Mouse (Mus musculus) adrenal gland (tissue): ENCODE data around the gene Nrxn3.

ENCODE experiments used
- intact Hi-C: fragments of 180-260 bp; cut with DNase I; formaldehyde crosslinking; loops from one replicate; pipeline ENCODE4 v1.15.1; 2025

The Nrxn3 gene

DNA sequence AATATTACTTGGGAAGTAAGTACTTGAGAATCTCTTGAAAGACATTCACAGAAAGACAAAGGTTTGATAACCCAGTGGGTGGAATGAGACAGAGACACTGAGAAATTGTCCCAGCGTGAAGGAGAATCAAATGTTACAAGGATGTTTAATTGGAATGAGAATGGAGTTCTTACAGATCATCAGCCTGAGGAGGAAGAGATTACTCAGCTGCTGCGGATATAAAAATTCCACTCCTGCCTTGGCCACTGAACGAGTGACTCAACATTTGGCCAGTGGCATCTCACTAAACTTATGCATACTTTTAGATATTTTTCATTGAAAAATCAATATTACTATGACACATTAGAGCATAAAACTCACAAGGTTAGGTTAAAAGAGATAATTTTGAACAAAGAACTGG, 1166.0 kb downstream of the Nrxn3 start:
- intact Hi-C loops, result no loop called here

DNA sequence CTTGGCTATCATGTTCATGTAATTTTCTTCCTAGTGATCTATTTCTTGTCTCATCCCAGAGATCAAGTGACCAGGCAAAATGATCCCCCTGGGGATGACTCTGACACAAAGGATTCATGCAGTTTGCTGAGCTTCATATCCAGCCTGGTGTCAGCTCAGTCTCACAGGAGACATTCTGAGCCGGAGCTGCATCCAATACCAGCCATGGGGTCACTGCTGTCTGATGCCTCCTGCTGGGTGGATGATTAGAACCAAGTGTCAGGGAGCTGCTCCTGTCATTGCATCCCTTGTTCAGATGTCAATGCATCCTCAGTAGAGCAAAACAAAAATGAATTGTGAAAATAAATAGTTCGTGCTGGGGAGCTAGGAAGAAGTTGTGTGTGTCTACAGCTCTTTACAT, 1174.2 kb downstream of the Nrxn3 start:
- intact Hi-C loops, result no loop called here

- intact Hi-C loops, result no loop called here
Measured at GRCm38 (mm10) chr12:89909578-89909977, 1186.9 kb downstream of the Nrxn3 start.

- intact Hi-C loops, result no loop called here
Measured at GRCm38 (mm10) chr12:89918138-89918829, 1195.6 kb downstream of the Nrxn3 start.

DNA sequence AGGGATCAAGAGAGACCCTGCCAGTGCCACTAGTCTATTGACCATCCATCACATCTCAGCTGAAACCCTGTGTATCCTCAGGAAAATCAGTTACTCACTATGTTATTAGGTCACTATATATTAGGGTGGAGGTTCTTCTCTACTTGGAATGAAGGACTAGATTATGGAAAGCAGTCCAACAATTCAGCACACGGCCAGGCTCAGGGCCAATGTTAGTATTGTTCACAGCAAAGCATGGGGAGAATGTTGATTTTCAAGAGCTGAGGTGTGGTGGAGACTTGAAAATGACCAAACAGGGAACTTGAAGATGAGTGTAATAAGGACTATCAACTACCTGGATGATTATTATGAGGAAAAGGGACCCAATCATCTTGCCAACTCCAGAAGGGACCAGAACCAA, 1209.7 kb downstream of the Nrxn3 start:
- intact Hi-C loops, result no loop called here

DNA sequence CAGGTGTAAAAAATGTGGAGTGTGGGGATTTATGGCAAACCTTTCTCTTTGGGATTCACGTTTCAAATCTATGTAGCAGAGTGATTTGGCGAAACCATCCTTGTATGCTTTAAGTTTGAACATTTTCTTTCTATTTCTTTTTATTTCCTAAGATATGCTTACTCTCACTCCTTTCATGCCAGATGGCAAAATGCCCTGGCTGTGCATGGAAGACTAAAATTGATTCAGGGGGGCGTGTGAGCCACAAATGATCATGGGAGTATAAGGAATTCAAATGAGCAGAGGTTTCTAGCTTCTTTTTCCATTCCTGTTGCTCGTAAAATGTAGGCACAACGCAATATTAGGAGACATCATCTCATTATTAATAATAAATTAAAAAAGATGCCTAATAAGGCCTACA, 1211.0 kb downstream of the Nrxn3 start:
- intact Hi-C loops, result no loop called here

DNA sequence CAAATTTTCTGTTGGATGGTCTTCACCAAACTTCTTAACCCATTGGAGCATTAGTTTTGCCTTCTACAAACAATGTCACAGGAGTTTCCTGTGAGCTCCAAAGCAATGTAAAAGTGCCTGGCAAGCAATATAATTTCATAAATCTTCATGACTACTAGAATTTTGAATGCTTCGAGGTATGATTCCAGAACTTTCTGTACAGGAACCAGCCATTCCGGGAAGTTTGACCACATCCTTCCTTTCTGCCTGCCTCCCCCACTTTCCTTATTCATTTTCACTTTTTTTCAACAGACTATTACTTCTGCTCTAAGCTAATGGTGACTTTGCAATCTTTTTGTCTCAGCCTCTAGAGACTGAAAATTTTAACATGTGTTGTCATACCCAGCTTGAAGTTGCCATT, 1218.1 kb downstream of the Nrxn3 start:
- intact Hi-C loops, result no loop called here

DNA sequence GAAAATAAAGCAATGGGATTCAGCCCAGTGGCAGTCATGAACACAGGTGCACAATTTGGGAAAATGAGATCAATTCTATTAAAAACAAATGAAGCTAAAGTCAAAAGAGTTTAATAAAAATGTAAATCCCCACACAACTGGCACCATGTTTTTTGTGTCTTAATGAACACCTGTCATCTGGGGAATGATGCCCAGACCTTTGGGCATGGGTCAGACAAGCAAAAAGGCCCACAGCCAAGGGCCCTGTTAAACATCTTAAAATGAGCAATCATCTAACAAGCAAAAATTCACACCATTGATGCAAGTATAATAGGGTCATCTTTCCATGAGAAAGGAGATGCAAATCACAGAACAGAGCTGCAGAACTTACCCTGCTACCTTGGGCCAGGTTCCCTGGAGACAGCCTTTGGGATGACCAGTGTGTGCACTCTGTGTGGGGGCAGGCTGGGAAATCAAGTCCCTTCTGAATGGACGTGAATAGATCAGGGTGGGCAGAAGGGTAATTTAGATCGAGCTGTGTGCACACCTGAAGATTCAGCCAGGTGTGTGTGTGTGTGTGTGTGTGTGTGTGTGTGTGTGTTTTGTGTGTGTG, 1223.3 kb downstream of the Nrxn3 start:
- intact Hi-C loops, result no loop called here

- intact Hi-C loops, result no loop called here
Measured at GRCm38 (mm10) chr12:89946522-89946921, 1223.8 kb downstream of the Nrxn3 start.

DNA sequence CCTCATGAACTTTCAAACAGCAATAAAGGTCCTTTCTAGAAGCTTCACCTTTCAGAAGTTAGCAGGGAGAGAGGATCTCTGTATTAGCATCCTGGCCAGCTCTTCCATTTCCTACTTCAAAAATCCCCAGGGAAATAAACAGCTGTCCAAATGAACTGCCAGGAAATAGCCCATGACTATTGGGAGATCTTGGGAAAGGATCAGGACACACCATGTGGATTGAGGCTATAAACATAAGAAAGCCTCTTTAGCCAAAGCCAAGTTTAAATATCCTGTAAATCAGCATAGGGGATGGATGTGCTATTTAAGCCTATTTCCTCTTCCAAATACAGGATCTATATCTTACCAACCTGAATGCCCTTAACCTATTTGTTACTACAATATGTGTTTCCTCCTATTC, 1230.6 kb downstream of the Nrxn3 start:
- intact Hi-C loops, result no loop called here

DNA sequence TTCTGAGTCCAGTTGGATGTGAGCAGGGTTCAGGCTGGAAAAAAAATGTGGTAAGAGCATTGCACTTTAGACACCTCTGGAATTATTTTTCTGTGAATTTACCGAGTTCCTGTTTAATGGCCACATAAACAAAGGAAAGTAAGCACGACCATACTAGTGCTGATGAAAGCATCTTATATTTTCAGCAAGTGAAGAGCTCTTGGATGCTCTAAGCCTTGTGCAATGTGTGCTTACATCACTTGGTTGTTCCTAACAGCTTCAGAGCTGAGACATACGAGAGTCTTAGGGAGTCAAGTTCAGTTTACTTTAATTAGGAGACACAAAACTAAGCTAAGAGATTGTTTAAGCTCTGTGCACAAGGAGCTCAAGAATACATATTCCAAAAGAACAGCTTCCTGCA, 1231.0 kb downstream of the Nrxn3 start:
- intact Hi-C loops, result no loop called here

DNA sequence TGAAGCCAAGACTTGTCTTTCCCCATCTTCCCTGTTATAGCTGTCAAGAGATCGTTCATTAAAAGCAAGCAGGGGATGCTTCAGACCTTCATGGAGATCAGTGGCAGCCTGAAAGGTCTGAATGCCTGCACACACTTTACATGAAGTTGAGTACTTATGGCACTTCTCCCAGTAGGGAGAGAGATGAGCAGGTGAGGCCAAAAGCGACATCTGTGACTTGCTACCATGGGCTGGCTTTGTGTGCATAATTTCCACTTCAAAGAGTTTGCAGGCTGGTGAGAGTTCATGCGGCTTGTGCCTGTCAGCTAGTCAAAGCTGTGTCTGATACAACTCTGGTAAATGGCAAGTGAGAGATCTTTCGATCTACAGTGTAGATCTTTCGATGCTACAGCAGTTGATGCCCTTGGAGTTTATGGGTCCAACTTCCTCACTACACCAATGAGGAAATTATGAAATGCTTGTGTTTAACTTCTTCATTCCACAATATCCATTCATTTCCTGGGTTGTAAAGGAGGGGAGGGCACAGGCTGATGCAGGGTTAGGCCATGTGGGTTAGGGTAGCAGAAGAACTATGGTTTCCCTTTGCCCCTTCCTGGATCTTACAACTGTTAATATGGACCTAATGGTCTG, 1231.9 kb downstream of the Nrxn3 start:
- intact Hi-C loops, result no loop called here

DNA sequence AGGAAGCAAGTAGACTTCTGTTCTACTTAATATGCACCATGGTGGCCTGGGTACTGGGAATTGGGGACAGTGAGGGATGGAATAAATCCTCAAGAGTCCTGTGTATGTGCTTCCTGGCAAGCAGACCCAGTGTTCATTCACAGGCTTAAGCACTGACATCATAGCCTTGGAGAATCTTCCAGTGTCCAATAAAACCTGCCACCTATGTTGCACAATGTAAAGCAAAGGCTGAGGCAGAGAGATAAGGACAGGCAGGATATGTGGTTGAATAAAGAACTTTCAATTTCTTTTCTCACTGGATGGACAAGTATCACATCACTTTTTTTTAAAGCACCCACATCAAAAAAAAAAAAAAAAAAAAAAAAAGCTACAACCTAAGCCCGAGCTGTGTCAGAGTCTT, 1240.4 kb downstream of the Nrxn3 start:
- intact Hi-C loops, result no loop called here

DNA sequence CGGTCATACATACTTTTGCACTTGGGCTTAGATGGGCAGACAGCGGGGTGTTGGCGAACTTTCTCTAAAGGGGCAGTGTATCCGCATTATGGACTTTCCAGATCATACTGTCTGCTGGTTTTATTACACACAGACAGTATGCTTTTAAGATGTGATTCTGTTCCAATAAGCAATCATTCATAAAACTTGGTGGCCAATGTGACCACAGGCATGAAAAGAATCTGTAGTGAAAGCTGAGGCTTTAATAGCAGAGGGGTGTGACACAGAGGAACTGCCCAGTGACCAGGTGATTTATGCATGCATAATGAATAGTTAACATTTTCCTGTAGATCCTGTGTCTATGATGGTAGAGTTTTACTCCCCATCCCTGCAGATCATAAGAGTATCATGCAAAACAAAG, 1254.0 kb downstream of the Nrxn3 start:
- intact Hi-C loops, result no loop called here

DNA sequence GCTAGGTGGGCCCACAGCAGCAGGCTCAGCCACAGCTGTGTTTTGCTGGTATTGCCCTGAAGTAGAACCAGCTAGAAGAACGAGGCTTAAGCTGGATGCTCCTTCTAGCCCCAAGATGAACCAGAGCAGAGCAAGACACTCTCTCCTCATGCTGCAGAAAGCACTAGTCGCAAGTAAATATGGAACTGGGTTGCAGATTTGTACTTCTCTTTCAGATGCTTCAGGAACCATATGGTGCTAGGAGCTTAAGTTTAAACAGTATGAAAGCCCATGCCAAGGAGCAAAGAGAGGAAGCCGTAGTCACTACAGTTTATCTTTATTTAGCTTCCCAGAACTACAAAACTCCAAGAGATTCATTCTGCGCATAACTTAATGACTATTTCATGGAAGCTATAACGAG, 1254.8 kb downstream of the Nrxn3 start:
- intact Hi-C loops, result no loop called here

- intact Hi-C loops, result no loop called here
Measured at GRCm38 (mm10) chr12:89979190-89979589, 1256.5 kb downstream of the Nrxn3 start.

GRCm38 (mm10) chr12:89982445-89982844, 1259.8 kb downstream of the Nrxn3 start:
- intact Hi-C loops, result no loop called here

DNA sequence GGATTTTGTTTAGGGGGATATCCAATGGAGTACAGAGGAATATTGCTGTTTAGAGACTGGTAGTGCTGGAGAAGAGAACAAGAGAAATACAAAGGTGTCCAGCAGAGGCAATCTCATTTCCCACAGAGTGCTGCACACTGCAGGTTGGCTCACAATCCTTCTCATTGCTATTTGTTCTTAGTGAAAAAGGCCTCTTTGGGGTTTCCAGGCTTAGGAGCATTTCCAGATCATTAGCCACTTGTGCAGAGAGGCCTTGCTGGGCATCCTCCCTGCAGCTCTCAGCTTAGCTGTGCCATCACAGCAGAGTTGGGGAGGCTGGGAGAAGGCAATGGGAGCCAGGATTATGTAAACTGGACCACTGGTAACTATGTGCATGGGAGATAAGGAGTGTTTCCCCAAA, 1260.7 kb downstream of the Nrxn3 start:
- intact Hi-C loops, result no loop called here

DNA sequence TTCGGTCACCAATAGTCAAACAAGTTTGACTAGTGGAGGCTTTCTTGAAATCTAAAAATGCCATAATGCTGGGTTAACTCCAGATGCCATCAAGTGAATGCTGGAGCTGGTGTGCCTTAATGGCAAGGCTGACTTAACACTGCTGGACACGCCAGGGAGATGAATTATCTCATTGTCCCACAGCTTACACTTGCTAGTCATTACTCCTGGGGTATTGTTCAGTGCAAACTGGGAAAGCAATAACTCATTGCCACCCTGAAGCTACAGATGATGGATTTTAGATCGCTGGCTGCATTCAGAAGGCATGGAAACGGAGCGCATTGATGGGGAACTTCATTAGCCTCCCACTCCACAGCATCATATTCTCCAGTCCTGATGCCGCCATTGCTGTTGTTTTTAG, 1263.5 kb downstream of the Nrxn3 start:
- intact Hi-C loops, result no loop called here

- intact Hi-C loops, result no loop called here
Measured at GRCm38 (mm10) chr12:89993273-89993672, 1270.6 kb downstream of the Nrxn3 start.

GRCm38 (mm10) chr12:89995392-89995791, 1272.7 kb downstream of the Nrxn3 start:
- intact Hi-C loops, result no loop called here

GRCm38 (mm10) chr12:90010280-90010679, 1287.6 kb downstream of the Nrxn3 start:
- intact Hi-C loops, result no loop called here

- intact Hi-C loops, result no loop called here
Measured at GRCm38 (mm10) chr12:90013958-90014357, 1291.3 kb downstream of the Nrxn3 start.
